Mouse (Mus musculus) kidney, embryonic 14.5 days (tissue): ENCODE data around the gene Ascl1. TPM values are rescaled to one million over a fixed set of nuclear protein-coding genes. Genes with fewer than 3 reads are reported as not detected.

Experiments
- ATAC-seq: fragments of 200-750 bp; cut with Nextera tagmentation; 2 replicates; pipeline ENCODE4 v1.8.0; 2017; ENCODE audit warnings: moderate number of reproducible peaks, mild to moderate bottlenecking, moderate TSS enrichment, moderate library complexity; ENCODE audit not compliant: low FRiP score, low TSS enrichment
- H3K27ac ChIP-seq: fragments of 300-500 bp; sonication (generic); 2 replicates; pipeline ENCODE4 v1.5.1; 2014; ENCODE audit warnings: low read depth, mild to moderate bottlenecking, low read length, moderate library complexity, mixed read lengths
- H3K27me3 ChIP-seq: fragments of 300-500 bp; sonication (generic); 2 replicates; pipeline ENCODE4 v1.6.1; 2014; ENCODE audit warnings: mild to moderate bottlenecking, low read length; ENCODE audit not compliant: control insufficient read depth, insufficient read depth
- H3K36me3 ChIP-seq: fragments of 300-500 bp; sonication (generic); 2 replicates; pipeline ENCODE4 v1.6.1; 2014; ENCODE audit warnings: low read length, mixed read lengths; ENCODE audit not compliant: control insufficient read depth, insufficient read depth
- H3K4me1 ChIP-seq: fragments of 300-500 bp; sonication (generic); 2 replicates; pipeline ENCODE4 v1.6.1; 2014; ENCODE audit warnings: low read length, mixed read lengths; ENCODE audit not compliant: control insufficient read depth, insufficient read depth
- H3K4me2 ChIP-seq: fragments of 300-500 bp; sonication (generic); replicated peaks from 2 replicates; pipeline ENCODE4 v1.6.1; 2014; ENCODE audit warnings: low read depth, mild to moderate bottlenecking, low read length
- H3K4me3 ChIP-seq: fragments of 300-500 bp; sonication (generic); 2 replicates; pipeline ENCODE4 v1.5.1; 2014; ENCODE audit warnings: mild to moderate bottlenecking, low read length
- H3K9ac ChIP-seq: fragments of 300-500 bp; sonication (generic); 2 replicates; pipeline ENCODE4 v1.6.1; 2014; ENCODE audit warnings: low read depth, mild to moderate bottlenecking, low read length, moderate library complexity
- H3K9me3 ChIP-seq: fragments of 300-500 bp; sonication (generic); 2 replicates; pipeline ENCODE4 v1.6.1; 2016; ENCODE audit warnings: low read length; ENCODE audit not compliant: control insufficient read depth
- WGBS: fragments of 180-500 bp; shearing (Covaris S2); extraction: QIAGEN DNeasy Blood & Tissue Kit; methylation state at CpG from one replicate; pipeline ENCODE4 v1.1.7; 2014; 5-methylcytosine and 5-hydroxymethylcytosine counted together
- polyA plus RNA-seq: library from polyadenylated mRNA; unstranded; fragments of >200 nt; fragmentation: Nextera tagmentation; extraction: Ambion mirVana; gene quantifications from 2 replicates; pipeline ENCODE4 v1.2.1, GENCODE M21; 2014

The Ascl1 gene
- 0.70 and 0.93 TPM in 2 replicates for polyA plus RNA-seq

DNA sequence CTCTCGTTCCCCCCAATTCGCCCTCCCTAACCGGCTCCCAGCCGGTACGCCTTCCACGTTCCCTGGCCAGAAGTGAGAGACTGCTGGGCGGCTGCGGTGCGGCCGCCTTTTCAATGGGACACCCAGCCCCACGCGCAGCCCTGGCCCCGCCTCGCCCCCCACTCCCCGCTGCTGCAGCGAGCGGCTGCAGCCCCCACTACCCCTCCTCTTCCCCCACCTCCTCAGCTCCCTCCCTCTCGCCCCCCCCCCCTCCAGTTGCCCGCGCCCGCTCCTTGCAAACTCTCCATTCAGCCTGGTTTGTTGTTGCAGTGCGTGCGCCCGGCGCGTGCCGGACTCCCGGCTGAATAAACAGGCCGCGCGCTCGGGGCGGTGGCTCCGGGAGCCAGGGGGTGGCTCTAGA, at the start of gene Ascl1:
Gene Ascl1 (minus strand): TSS at position 85 of the 400 bp plus-strand sequence.
- Histone ChIP-seq H3K36me3 (no peaks in the 10 kb centered on the region), H3K9ac (peak within 1 kb of the TSS; percentile 51), H3K27ac (no peak within 1 kb of the TSS), H3K9me3 (peaks cover 7% of the 10 kb centered on the region; the same call in 1 of the 2 replicates), H3K4me1 (peaks cover 13% of the 10 kb centered on the region; the same call in 1 of the 2 replicates), H3K4me2 (peak within 1 kb of the TSS; percentile 75), H3K27me3 (peaks cover 90% of the 10 kb centered on the region), H3K4me3 (peak within 1 kb of the TSS; percentile 57)
- under 1% methylated on average over 31 of the region's 34 CpGs for WGBS
- peak; percentile 11; the same call in 1 of the 2 replicates for ATAC-seq

DNA sequence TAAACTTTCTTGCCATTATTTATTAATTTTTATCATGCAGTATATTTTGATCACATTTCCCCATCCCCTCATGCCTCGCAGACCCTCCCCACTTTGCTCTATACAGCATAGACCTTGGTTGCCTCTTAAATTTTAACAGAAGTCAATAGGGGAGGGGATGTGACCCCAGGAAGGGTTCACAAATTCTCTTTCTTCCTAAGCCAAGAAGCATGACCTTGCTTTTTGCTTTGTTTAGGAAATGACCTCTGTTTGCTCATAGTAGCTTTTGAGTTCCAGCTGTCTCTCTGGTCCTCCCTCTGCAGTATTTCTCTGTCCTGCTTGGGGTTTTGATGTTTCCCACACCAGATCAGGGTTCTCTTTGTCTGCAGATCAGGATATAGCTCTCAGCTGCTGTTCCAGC, 40.7 kb upstream of the Ascl1 start:
- Histone ChIP-seq H3K36me3 (no peaks in the 10 kb centered on the region), H3K27ac (no peak overlapping the region), H3K27me3 (no peaks in the 10 kb centered on the region), H3K4me1 (no peaks in the 10 kb centered on the region), H3K9me3 (no peaks in the 10 kb centered on the region), H3K4me2 (no peak overlapping the region), H3K9ac (no peak overlapping the region), H3K4me3 (no peak overlapping the region)
- ATAC-seq = no peak
- 96% methylated on average over 1 of the region's 1 CpGs for WGBS

DNA sequence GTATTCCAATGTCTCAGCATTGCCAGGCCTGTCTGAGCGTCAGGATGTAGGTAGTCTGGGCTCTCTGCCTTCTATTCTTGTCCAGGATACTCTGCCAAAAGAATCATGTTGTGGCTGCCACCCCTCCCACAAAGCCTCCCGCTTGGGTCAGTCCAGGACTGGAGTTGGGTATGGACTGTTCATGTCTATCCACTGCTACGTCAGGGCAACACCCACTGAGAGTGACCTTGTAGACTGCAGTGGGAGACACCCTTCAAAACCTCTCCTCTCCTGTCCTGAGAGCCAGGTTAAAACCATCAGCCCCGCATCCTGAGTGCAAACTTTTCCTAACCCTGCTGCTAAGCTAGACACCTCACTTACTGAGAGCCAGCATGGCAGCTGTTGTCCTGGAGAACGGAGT, 28.2 kb upstream of the Ascl1 start, which contains the start of gene Pah:
Gene Pah (plus strand): TSS at position 150 of the 400 bp plus-strand sequence.
- no peak within 1 kb of the TSS for H3K27ac ChIP-seq
- H3K4me1 ChIP-seq = no peaks in the 10 kb centered on the region
- 83% methylated on average over 5 of the region's 5 CpGs for WGBS
- H3K9me3 ChIP-seq = no peaks in the 10 kb centered on the region
- no peak within 1 kb of the TSS for H3K9ac ChIP-seq
- ATAC-seq = no peak
- no peak within 1 kb of the TSS for H3K4me2 ChIP-seq
- H3K27me3 ChIP-seq = no peaks in the 10 kb centered on the region
- H3K36me3 ChIP-seq = no peaks in the 10 kb centered on the region
- H3K4me3 ChIP-seq = no peak within 1 kb of the TSS

DNA sequence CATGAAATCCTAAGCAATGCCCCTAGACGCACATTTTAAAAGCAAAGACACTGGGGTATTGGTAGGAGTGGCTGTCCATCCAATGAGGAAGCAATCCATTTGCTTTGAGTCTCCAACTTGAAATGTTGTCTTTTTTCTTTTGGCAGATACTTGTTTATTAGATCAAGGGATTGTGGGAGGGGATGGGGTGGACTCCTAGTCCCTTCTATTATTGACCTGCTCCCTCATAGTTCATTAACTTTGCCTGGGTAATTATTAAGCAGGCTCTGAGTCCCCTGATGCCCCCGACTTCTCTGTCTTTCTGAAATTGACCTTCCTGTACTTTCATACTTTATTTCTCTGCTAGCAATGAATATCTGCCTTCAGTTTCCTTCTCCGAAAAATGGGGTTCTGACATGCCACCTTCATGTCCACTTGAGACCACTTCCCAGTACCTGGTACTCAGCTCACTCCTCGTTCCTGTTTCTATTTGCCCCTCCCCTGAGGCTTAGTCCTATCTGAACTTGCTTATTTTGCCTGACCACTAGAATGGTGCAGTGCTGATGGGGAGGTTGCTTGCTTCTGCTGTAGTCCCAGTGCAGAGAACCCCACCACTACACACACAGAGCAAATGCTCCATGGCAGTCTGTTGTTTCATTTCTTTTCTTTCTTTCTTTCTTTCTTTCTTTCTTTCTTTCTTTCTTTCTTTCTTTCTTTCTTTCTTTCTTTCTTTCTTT, 27.1 kb upstream of the Ascl1 start:
- Histone ChIP-seq H3K9ac (no peak overlapping the region), H3K27ac (no peak overlapping the region), H3K36me3 (no peaks in the 10 kb centered on the region), H3K4me3 (no peak overlapping the region), H3K4me2 (no peak overlapping the region), H3K9me3 (no peaks in the 10 kb centered on the region), H3K27me3 (no peaks in the 10 kb centered on the region), H3K4me1 (no peaks in the 10 kb centered on the region)
- ATAC-seq = no peak
- 63% methylated on average over 4 of the region's 4 CpGs for WGBS

DNA sequence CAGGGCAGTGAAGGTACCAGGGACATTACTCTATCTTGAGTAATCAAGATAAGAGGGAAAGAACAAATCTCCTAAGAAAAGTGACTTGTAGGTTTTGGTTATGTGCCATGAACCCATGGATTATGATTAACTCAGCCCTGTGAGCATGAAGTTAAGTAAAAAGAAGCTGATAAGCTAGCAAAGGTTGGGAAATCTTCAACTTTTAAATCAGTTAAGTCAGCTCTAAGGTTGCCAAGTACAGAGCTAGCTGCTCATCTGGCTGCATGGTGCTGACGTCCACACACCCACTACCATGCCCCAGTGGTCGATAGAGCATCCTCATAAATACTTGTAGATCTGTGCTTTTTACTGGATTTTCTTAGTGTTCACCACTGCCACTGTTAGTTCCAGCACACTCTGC, 25.1 kb upstream of the Ascl1 start:
- Histone ChIP-seq H3K9me3 (no peaks in the 10 kb centered on the region), H3K9ac (no peak overlapping the region), H3K4me1 (no peaks in the 10 kb centered on the region), H3K36me3 (no peaks in the 10 kb centered on the region), H3K4me3 (no peak overlapping the region), H3K4me2 (no peak overlapping the region), H3K27me3 (no peaks in the 10 kb centered on the region), H3K27ac (no peak overlapping the region)
- 73% methylated on average over 2 of the region's 2 CpGs for WGBS
- no peak for ATAC-seq

DNA sequence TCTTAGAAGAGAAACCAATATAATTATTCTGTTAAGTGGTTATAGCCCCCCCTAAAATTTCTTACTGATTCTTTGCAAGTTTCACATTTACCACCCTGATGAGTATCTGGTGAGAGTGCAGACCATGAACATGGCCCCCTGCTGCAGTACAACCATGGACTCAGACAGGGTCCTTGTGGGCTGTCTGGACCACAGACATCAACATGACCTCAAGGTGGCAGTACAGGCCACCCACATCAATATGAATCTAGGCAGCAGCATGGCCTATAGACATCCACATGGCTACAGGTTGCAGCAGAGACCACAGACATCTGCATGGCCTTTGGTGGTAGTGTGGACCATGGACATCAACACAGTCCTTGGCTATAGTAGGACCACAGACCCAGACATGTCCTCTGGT, 19.6 kb upstream of the Ascl1 start:
- no peaks in the 10 kb centered on the region for H3K9me3 ChIP-seq

DNA sequence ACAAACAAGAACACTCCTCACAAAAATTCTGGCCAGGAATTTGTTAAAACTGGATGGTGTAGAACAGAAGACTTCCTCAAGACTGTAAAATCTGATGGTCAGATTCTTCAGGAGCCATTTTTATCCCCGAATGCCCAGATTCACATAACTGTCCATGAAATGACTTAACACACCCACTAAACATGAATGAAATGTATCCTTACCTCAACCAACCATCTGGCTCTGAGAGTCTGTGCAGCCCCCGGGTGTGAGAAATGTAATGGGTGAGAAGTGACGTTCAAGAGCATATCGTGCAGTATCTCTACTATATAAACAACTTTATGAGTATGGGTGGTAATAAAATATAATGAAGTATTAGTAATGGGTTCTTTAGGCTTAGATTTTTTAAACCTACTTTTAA, 15.1 kb upstream of the Ascl1 start:
- Histone ChIP-seq H3K4me2 (no peak overlapping the region), H3K4me3 (no peak overlapping the region), H3K9me3 (no peaks in the 10 kb centered on the region), H3K27me3 (peaks cover 4% of the 10 kb centered on the region), H3K27ac (no peak overlapping the region), H3K9ac (no peak overlapping the region), H3K36me3 (no peaks in the 10 kb centered on the region), H3K4me1 (no peaks in the 10 kb centered on the region)
- ATAC-seq = no peak
- WGBS = 87% methylated on average over 4 of the region's 4 CpGs

More for the DNA sequence above, 19.6 kb upstream of the Ascl1 start:
- Histone ChIP-seq H3K4me1 (no peaks in the 10 kb centered on the region), H3K27me3 (no peaks in the 10 kb centered on the region), H3K36me3 (no peaks in the 10 kb centered on the region), H3K27ac (no peak overlapping the region), H3K4me3 (no peak overlapping the region), H3K4me2 (no peak overlapping the region), H3K9ac (no peak overlapping the region)
- 0 out of 2 replicates have a peak, but pooled peaks have one; percentile 20 for ATAC-seq

DNA sequence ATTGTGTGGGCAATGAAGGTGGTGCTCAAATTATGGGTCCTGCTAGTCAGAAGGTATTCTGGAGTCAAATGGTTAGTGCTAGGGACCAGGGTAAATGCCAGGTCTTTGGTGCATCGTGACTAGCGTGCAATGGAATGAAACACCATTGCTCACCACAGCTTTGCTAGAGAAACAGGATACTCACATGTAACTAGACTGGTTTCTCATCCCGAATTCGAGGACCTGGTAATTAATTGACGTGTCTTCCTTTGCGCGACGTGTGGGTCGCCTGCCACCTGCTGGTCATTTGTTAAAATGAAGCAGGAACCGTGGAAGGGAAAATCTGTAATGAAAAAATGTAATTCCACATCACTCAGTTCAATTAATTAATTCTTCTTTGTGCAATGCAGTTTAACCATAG, 10.5 kb upstream of the Ascl1 start:
- Histone ChIP-seq H3K36me3 (no peaks in the 10 kb centered on the region), H3K27me3 (peaks cover 46% of the 10 kb centered on the region), H3K4me2 (no peak overlapping the region), H3K4me3 (no peak overlapping the region), H3K4me1 (no peaks in the 10 kb centered on the region), H3K9ac (no peak overlapping the region), H3K27ac (no peak overlapping the region), H3K9me3 (no peaks in the 10 kb centered on the region)
- WGBS = under 1% methylated on average over 10 of the region's 10 CpGs
- 0 out of 2 replicates have a peak, but pooled peaks have one; percentile 46 for ATAC-seq

DNA sequence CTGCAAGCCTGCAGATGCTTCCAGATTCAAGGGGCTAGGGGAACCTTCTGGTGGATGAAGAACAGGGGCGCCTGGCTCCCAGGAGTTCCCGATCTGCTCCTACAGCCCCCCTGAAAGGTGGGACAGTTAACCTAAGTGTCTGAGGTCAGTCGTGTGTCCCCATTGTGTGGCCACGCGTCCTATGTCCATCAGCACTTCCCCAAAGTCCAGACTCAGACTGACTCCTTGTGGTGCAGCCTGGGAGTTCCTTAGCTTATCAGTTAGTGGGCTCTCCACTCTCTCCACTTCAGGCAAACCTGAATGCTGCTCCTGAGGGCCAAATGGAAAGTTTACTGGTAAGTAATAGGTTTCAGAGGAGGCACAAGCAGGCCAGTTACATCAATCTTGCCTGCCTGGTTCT, 8.8 kb upstream of the Ascl1 start:
- Histone ChIP-seq H3K9me3 (0 out of 2 replicates have a peak, but pooled peaks cover 3% of the 10 kb centered on the region), H3K4me3 (no peak overlapping the region), H3K36me3 (no peaks in the 10 kb centered on the region), H3K4me1 (no peaks in the 10 kb centered on the region), H3K4me2 (no peak overlapping the region), H3K27me3 (peaks cover 61% of the 10 kb centered on the region), H3K9ac (no peak overlapping the region), H3K27ac (no peak overlapping the region)
- 17% methylated on average over 5 of the region's 5 CpGs for WGBS
- no peak for ATAC-seq
